Mouse (Mus musculus): ENCODE data around the gene Gm10273. TPM values are rescaled to one million over a fixed set of nuclear protein-coding genes. Genes with fewer than 3 reads are reported as not detected.
A peak's percentile ranks its signal among the peaks of the same experiment; 100 is the strongest.

Gm10273 gene
- polyA plus RNA-seq, 2 experiments, result 4.8 to 15.6 TPM

DNA sequence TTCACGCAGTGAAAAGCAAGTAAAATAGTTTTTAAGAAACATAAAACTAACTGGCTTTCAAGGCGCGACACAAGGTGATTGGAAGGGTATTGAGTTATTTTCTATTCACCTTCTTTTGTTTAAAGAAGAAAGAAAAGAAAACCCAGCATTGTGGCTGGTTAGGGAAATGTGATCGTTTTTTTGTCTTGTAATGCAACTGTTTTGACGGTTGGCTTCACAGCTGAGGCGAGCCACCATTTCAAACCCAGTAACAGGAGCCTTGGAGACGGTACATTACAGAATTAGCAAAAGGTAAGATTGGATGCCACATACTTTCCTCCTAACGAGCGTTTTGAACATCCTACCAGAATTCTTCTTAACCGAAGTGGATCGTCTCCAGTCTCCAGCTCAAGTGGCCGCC is 41.3 kb upstream of the Gm10273 start:
- TF ChIP-seq EP300 (IDR thresholded peaks at IDR 0.05; ENCODE audit: low read depth) (no peak), CTCF (IDR thresholded peaks at IDR 0.05; ENCODE audit: low read depth) (no peak)
- Histone ChIP-seq H3K4me1 (replicated peaks; ENCODE audit: control insufficient read depth in 2 of 2, insufficient read depth in 2 of 2, low read length in 1 of 2) (peaks cover 2 to 4% of the 10 kb centered on the region in 2 experiments; a peak in 3 of 4 replicates), H3K27me3 (ENCODE audit: control insufficient read depth, insufficient read depth, low read length) (no peaks in the 10 kb centered on the region), H3K9me3 (ENCODE audit: control insufficient read depth, low read length) (no peaks in the 10 kb centered on the region), H3K4me2 (ENCODE audit: low read depth) (no peak overlapping the region), H3K36me3 (replicated peaks; ENCODE audit: control insufficient read depth, insufficient read depth, low read depth) (peaks cover 29% of the 10 kb centered on the region), H3K4me3 (ENCODE audit: insufficient read depth in 1 of 2, low read depth in 2 of 2, low read length in 2 of 2) (no peak overlapping the region), H3K9ac (replicated peaks) (no peak overlapping the region), H3K27ac (no peak overlapping the region)
- WGBS (ENCODE audit: insufficient replicate concordance), result 86% methylated on average over 12 of the region's 12 CpGs
- DNase-seq (ENCODE audit: low read depth in 3 of 3, low spot score in 3 of 3) (no peak), ATAC-seq (ENCODE audit: insufficient read depth) (no peak)

DNA sequence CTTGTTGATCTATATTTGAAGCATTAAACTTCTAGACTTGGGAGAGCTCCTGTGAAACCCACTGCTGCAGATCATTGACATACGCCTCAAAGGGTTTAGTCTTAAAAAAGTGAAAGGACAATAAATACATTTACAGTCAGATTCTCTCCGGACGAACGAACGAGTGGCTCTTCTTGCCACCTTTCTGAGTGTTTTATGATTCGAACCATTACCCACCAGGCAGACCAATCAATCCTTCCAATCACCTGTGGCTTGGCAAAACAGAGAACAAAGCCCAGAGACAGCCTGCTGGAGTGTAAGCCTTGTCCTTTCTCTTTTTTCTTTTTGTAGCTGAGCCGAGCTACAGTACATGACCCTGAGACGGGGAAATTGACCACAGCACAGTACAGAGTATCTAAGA is 40.4 kb upstream of the Gm10273 start:
- H3K9me3 ChIP-seq (ENCODE audit: control insufficient read depth, low read length), result no peaks in the 10 kb centered on the region
- no peak overlapping the region for H3K4me2 ChIP-seq (ENCODE audit: low read depth)
- no peak for ATAC-seq (ENCODE audit: insufficient read depth)
- H3K4me3 ChIP-seq (ENCODE audit: insufficient read depth in 1 of 2, low read depth in 2 of 2, low read length in 2 of 2), result no peak overlapping the region
- H3K4me1 ChIP-seq (replicated peaks; ENCODE audit: control insufficient read depth in 2 of 2, insufficient read depth in 2 of 2, low read length in 1 of 2), result peaks cover 0 to 2% of the 10 kb centered on the region in 2 experiments; a peak in 3 of 4 replicates
- TF ChIP-seq CTCF (IDR thresholded peaks at IDR 0.05; ENCODE audit: low read depth) (no peak), EP300 (IDR thresholded peaks at IDR 0.05; ENCODE audit: low read depth) (no peak)
- peaks cover 28% of the 10 kb centered on the region for H3K36me3 ChIP-seq (replicated peaks; ENCODE audit: control insufficient read depth, insufficient read depth, low read depth)
- H3K27me3 ChIP-seq (ENCODE audit: control insufficient read depth, insufficient read depth, low read length), result no peaks in the 10 kb centered on the region
- 79% methylated on average over 8 of the region's 8 CpGs for WGBS (ENCODE audit: insufficient replicate concordance)
- no peak overlapping the region for H3K9ac ChIP-seq (replicated peaks)
- DNase-seq (ENCODE audit: low read depth in 3 of 3, low spot score in 3 of 3), result no peak
- no peak overlapping the region for H3K27ac ChIP-seq

DNA sequence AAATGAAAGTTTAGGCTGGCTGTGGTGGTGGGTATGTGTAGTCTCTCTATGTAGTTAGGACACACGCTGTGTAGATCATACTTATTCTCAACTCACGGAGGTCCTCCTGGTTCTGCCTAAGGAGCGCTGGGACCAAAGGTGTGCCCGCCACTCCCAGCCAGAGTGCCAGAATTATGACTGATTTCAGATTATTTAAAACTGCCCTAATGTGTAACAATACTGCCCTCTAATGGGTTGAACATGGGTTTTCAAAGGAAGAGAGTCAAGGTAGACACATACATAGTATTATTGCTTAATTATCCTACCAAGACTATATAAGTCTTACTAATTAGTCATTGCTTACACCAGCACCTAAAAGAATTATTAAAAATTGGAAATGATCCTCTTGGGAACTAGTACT is 36.7 kb upstream of the Gm10273 start:
- Histone ChIP-seq H3K4me1 (replicated peaks; ENCODE audit: control insufficient read depth in 2 of 2, insufficient read depth in 2 of 2, low read length in 1 of 2) (peaks cover 4 to 6% of the 10 kb centered on the region in 2 experiments; a peak in 3 of 4 replicates), H3K27me3 (ENCODE audit: control insufficient read depth, insufficient read depth, low read length) (no peaks in the 10 kb centered on the region), H3K4me3 (ENCODE audit: insufficient read depth in 1 of 2, low read depth in 2 of 2, low read length in 2 of 2) (no peak overlapping the region), H3K4me2 (ENCODE audit: low read depth) (no peak overlapping the region), H3K9me3 (ENCODE audit: control insufficient read depth, low read length) (no peaks in the 10 kb centered on the region), H3K9ac (replicated peaks) (no peak overlapping the region), H3K27ac (no peak overlapping the region), H3K36me3 (replicated peaks; ENCODE audit: control insufficient read depth, insufficient read depth, low read depth) (peaks cover 12% of the 10 kb centered on the region)
- ATAC-seq (ENCODE audit: insufficient read depth) (no peak), DNase-seq (ENCODE audit: low read depth in 3 of 3, low spot score in 3 of 3) (no peak)
- no peak for TF ChIP-seq EP300 (IDR thresholded peaks at IDR 0.05; ENCODE audit: low read depth)
- peak; percentile 50 for TF ChIP-seq CTCF (IDR thresholded peaks at IDR 0.05; ENCODE audit: low read depth)
- WGBS (ENCODE audit: insufficient replicate concordance), result 82% methylated on average over 4 of the region's 4 CpGs

DNA sequence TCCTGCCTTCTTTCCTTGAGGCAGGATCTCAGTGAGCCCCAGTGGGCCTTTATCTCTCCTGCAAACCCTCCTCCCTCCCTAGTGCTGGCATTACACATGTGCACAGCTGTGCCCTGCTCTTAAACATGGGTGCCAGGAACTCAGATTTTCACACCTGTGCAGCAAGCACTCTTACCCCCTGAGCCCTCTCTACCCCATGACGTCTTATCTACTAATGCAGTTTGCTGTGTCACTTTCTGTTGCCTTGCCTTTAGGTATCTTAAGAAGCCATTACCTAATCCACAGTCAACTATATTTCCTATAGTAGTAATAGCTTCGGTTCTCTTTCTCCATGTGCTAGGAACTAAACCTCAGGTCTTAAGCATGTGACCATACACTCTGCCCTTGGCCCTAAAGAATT is 32.2 kb upstream of the Gm10273 start:
- no peak overlapping the region for H3K9ac ChIP-seq (replicated peaks)
- H3K27me3 ChIP-seq (ENCODE audit: control insufficient read depth, insufficient read depth, low read length), result no peaks in the 10 kb centered on the region
- WGBS (ENCODE audit: insufficient replicate concordance), result 32% methylated on average over 2 of the region's 2 CpGs
- H3K4me1 ChIP-seq (replicated peaks; ENCODE audit: control insufficient read depth in 2 of 2, insufficient read depth in 2 of 2, low read length in 1 of 2), result peaks cover 6 to 8% of the 10 kb centered on the region in 2 experiments
- no peak for TF ChIP-seq CTCF (IDR thresholded peaks at IDR 0.05; ENCODE audit: low read depth)
- 0 out of 2 replicates have a peak, but pooled peaks have one; percentile 20 for TF ChIP-seq EP300 (IDR thresholded peaks at IDR 0.05; ENCODE audit: low read depth)
- ATAC-seq (ENCODE audit: insufficient read depth) (peak; percentile 31; the same call in 1 of the 2 replicates), DNase-seq (ENCODE audit: low read depth in 3 of 3, low spot score in 3 of 3) (no peak)
- H3K36me3 ChIP-seq (replicated peaks; ENCODE audit: control insufficient read depth, insufficient read depth, low read depth), result peaks cover 7% of the 10 kb centered on the region
- no peak overlapping the region for H3K27ac ChIP-seq
- H3K4me2 ChIP-seq (ENCODE audit: low read depth), result no peak overlapping the region
- H3K9me3 ChIP-seq (ENCODE audit: control insufficient read depth, low read length), result no peaks in the 10 kb centered on the region
- H3K4me3 ChIP-seq (ENCODE audit: insufficient read depth in 1 of 2, low read depth in 2 of 2, low read length in 2 of 2), result no peak overlapping the region

GRCm38 (mm10) chr10:59364551-59364950 is 30.9 kb upstream of the Gm10273 start:
- Histone ChIP-seq H3K4me2 (ENCODE audit: low read depth) (no peak overlapping the region), H3K4me1 (replicated peaks; ENCODE audit: control insufficient read depth in 2 of 2, insufficient read depth in 2 of 2, low read length in 1 of 2) (peaks cover 6 to 8% of the 10 kb centered on the region in 2 experiments), H3K36me3 (replicated peaks; ENCODE audit: control insufficient read depth, insufficient read depth, low read depth) (peaks cover 9% of the 10 kb centered on the region), H3K27me3 (ENCODE audit: control insufficient read depth, insufficient read depth, low read length) (no peaks in the 10 kb centered on the region), H3K9me3 (ENCODE audit: control insufficient read depth, low read length) (no peaks in the 10 kb centered on the region), H3K9ac (replicated peaks) (no peak overlapping the region), H3K4me3 (ENCODE audit: insufficient read depth in 1 of 2, low read depth in 2 of 2, low read length in 2 of 2) (no peak overlapping the region), H3K27ac (no peak overlapping the region)
- ATAC-seq (ENCODE audit: insufficient read depth) (no peak), DNase-seq (ENCODE audit: low read depth in 3 of 3, low spot score in 3 of 3) (no peak)
- no peak for TF ChIP-seq CTCF (IDR thresholded peaks at IDR 0.05; ENCODE audit: low read depth)
- no peak for TF ChIP-seq EP300 (IDR thresholded peaks at IDR 0.05; ENCODE audit: low read depth)
- WGBS (ENCODE audit: insufficient replicate concordance), result 80% methylated on average over 3 of the region's 3 CpGs
